Mouse (Mus musculus) MEL-GATA-1-ER (cell line): ENCODE results near the gene Slc15a4.
A peak's percentile ranks its signal among the peaks of the same experiment; 100 is the strongest.

Experiments
- DNase-seq: peaks from one replicate; pipeline ENCODE4 v3.0.0-alpha.2; 2012; ENCODE audit warnings: low read depth; ENCODE audit errors: extremely low read depth

Slc15a4 gene

GRCm38 (mm10) chr5:127621108-127621507, 11.6 kb downstream of the Slc15a4 start:
- peak; percentile 67 for DNase-seq

- DNase-seq, result no peak
These were observed 12.3 kb downstream of the Slc15a4 start for GRCm38 (mm10) chr5:127620371-127620770.

GRCm38 (mm10) chr5:127618834-127619233, 13.9 kb downstream of the Slc15a4 start:
- DNase-seq, result no peak

GRCm38 (mm10) chr5:127616884-127617635, 15.6 kb downstream of the Slc15a4 start:
- peak; percentile 84 for DNase-seq

- no peak for DNase-seq
These were observed 16.5 kb downstream of the Slc15a4 start for GRCm38 (mm10) chr5:127616151-127616550.

- DNase-seq, result no peak
These were observed 17.2 kb downstream of the Slc15a4 start for GRCm38 (mm10) chr5:127615459-127615858.

GRCm38 (mm10) chr5:127612397-127612796, 20.3 kb downstream of the Slc15a4 start:
- DNase-seq, result no peak

- DNase-seq, result no peak
These were observed 20.8 kb downstream of the Slc15a4 start for GRCm38 (mm10) chr5:127611881-127612280.

GRCm38 (mm10) chr5:127610787-127611509, 21.7 kb downstream of the Slc15a4 start:
- no peak for DNase-seq

GRCm38 (mm10) chr5:127609191-127609714, 23.4 kb downstream of the Slc15a4 start:
- no peak for DNase-seq

GRCm38 (mm10) chr5:127607507-127607906, 25.2 kb downstream of the Slc15a4 start:
- DNase-seq, result no peak

- no peak for DNase-seq
These were observed 29.7 kb downstream of the Slc15a4 start for GRCm38 (mm10) chr5:127602996-127603395.

GRCm38 (mm10) chr5:127596862-127597261, 35.8 kb downstream of the Slc15a4 start:
- no peak for DNase-seq

- DNase-seq, result no peak
These were observed 37.0 kb downstream of the Slc15a4 start for GRCm38 (mm10) chr5:127595676-127596075.

GRCm38 (mm10) chr5:127592854-127593253, 39.8 kb downstream of the Slc15a4 start:
- DNase-seq, result no peak

GRCm38 (mm10) chr5:127592406-127592805, 40.3 kb downstream of the Slc15a4 start:
- no peak for DNase-seq

- no peak for DNase-seq
These were observed 44.8 kb downstream of the Slc15a4 start for GRCm38 (mm10) chr5:127587854-127588253.

GRCm38 (mm10) chr5:127583658-127584057, 49.0 kb downstream of the Slc15a4 start:
- no peak for DNase-seq

- DNase-seq, result no peak
These were observed 55.3 kb downstream of the Slc15a4 start for GRCm38 (mm10) chr5:127577419-127577818.

GRCm38 (mm10) chr5:127567165-127567741, 65.4 kb downstream of the Slc15a4 start:
- no peak for DNase-seq

GRCm38 (mm10) chr5:127561086-127561485, 71.6 kb downstream of the Slc15a4 start:
- DNase-seq, result no peak

GRCm38 (mm10) chr5:127548136-127548535, 84.6 kb downstream of the Slc15a4 start:
- DNase-seq, result no peak
